In genomic region chr8:66586850-66587249, GRCm38 (mm10) we compare ENCODE assay signal across 25 mouse cellular contexts.
DNase-seq lines count a peak whose midpoint lies in the region; ATAC-seq and TF ChIP-seq lines count a peak whose summit lies in the region.
"Had no signal": no experiment of that assay in that cellular context is flagged by ENCODE, and none has a peak within 500 bp of the region (broad histone marks: within the 10 kb centered on the region; RNA-seq: fewer than 3 reads in every experiment).

No protein-coding gene starts in this region.

- no peak for TF ChIP-seq RAD21 in CH12.LX (IDR thresholded peaks at IDR 0.05; ENCODE audit: low read depth, low read length)

- no peaks in the 10 kb centered on the region for H3K79me2 ChIP-seq in CH12.LX (replicated peaks; ENCODE audit: control insufficient read depth, extremely low read depth, insufficient read depth, poor library complexity, severe bottlenecking)

- H3K9me3 ChIP-seq in kidney, embryonic 15.5 days (replicated peaks) = no peaks in the 10 kb centered on the region
- no peaks in the 10 kb centered on the region for H3K9me3 ChIP-seq in CH12.LX (replicated peaks; ENCODE audit: low read length)
- H3K9me3 ChIP-seq: embryonic facial prominence, embryonic 15.5 days; hindbrain, embryonic 15.5 days; liver, embryonic 15.5 days; lung, embryonic 15.5 days; midbrain, embryonic 15.5 days; neural tube, embryonic 13.5 days; stomach, embryonic 15.5 days had no signal

- dilution Hi-C loops in CH12.LX (cut with MboI; ENCODE audit: extremely low pct_ligation_motif_present, extremely low pct_unique_long_range_greater_than_20kb, low sequenced_read_pairs) = no loop called here

- TF ChIP-seq POLR2A in CH12.LX (IDR thresholded peaks at IDR 0.05; ENCODE audit: low read depth, low read length) = no peak

- DNase-seq in kidney, adult 11 months = no peak
- DNase-seq in 416B (ENCODE audit: low read depth) (peak; percentile 12), CH12.LX (ENCODE audit: extremely low read depth) (peak; percentile 19)
- DNase-seq in left cerebral cortex, adult 8-10 months (ENCODE audit: low spot score in 2 of 2) = no peak
- DNase-seq: adrenal gland, adult 8-10 months; cerebellum, adult 8-10 months; gastrocnemius, postnatal 14 days; heart, adult 2 months; kidney, adult 9 months; layer of hippocampus, adult 9-11 months; lung, postnatal 36 days; thymus, postnatal 36 days had no signal

- H3K4me1 ChIP-seq in kidney, embryonic 15.5 days = no peaks in the 10 kb centered on the region
- peaks cover 0 to 5% of the 10 kb centered on the region in 2 experiments; a peak in 2 of 4 replicates for H3K4me1 ChIP-seq in CH12.LX (ENCODE audit: control insufficient read depth in 1 of 2, insufficient read depth in 2 of 2)
- no peaks in the 10 kb centered on the region for H3K4me1 ChIP-seq in brown adipose tissue, adult 24 weeks (ENCODE audit: control insufficient read depth, insufficient read depth, insufficient read length, low read length)
- H3K4me1 ChIP-seq: embryonic facial prominence, embryonic 15.5 days; heart, embryonic 13.5 days; hindbrain, embryonic 15.5 days; liver, embryonic 15.5 days; lung, embryonic 15.5 days; midbrain, embryonic 15.5 days; neural tube, embryonic 13.5 days; stomach, embryonic 15.5 days had no signal

- no peak overlapping the region for H3K27ac ChIP-seq in kidney, embryonic 15.5 days
- H3K27ac ChIP-seq in CH12.LX (ENCODE audit: insufficient read depth, low read depth) = no peak overlapping the region
- H3K27ac ChIP-seq in brown adipose tissue, adult 24 weeks (replicated peaks; ENCODE audit: low read depth, low read length) = no peak overlapping the region
- H3K27ac ChIP-seq: embryonic facial prominence, embryonic 15.5 days; heart, adult 2 months; heart, embryonic 13.5 days; hindbrain, embryonic 15.5 days; liver, embryonic 15.5 days; lung, embryonic 15.5 days; midbrain, embryonic 15.5 days; neural tube, embryonic 13.5 days; stomach, embryonic 15.5 days had no signal

- TF ChIP-seq CTCF in CH12.LX (conservative IDR thresholded peaks at IDR 0.05 in 1 of 2, IDR thresholded peaks at IDR 0.05 in 1 of 2; ENCODE audit: low read depth in 2 of 2, low read length in 2 of 2) = no peak

- no peak for TF ChIP-seq EP300 in CH12.LX (IDR thresholded peaks at IDR 0.05; ENCODE audit: low read length)

- in situ Hi-C loops in CH12.LX (cut with MboI; ENCODE audit: low pct_ligation_motif_present, low pct_unique_long_range_greater_than_20kb, low sequenced_read_pairs) = no loop called here

- H3K9ac ChIP-seq in kidney, embryonic 15.5 days = no peak overlapping the region
- H3K9ac ChIP-seq in CH12.LX (ENCODE audit: insufficient read depth, low read depth) = no peak overlapping the region
- H3K9ac ChIP-seq: embryonic facial prominence, embryonic 15.5 days; heart, embryonic 13.5 days; hindbrain, embryonic 15.5 days; liver, embryonic 15.5 days; lung, embryonic 15.5 days; midbrain, embryonic 15.5 days; neural tube, embryonic 13.5 days; stomach, embryonic 15.5 days had no signal

- H3K27me3 ChIP-seq in kidney, embryonic 15.5 days = no peaks in the 10 kb centered on the region
- H3K27me3 ChIP-seq in CH12.LX (replicated peaks) = no peaks in the 10 kb centered on the region
- H3K27me3 ChIP-seq: embryonic facial prominence, embryonic 15.5 days; heart, embryonic 13.5 days; hindbrain, embryonic 15.5 days; liver, embryonic 15.5 days; lung, embryonic 15.5 days; midbrain, embryonic 15.5 days; neural tube, embryonic 13.5 days; stomach, embryonic 15.5 days had no signal

- H3K36me3 ChIP-seq in kidney, embryonic 15.5 days = no peaks in the 10 kb centered on the region
- H3K36me3 ChIP-seq in CH12.LX (replicated peaks in 1 of 2; ENCODE audit: control insufficient read depth in 1 of 2, insufficient read depth in 1 of 2, low read length in 1 of 2) = no peaks in the 10 kb centered on the region
- H3K36me3 ChIP-seq: embryonic facial prominence, embryonic 15.5 days; heart, embryonic 13.5 days; hindbrain, embryonic 15.5 days; liver, embryonic 15.5 days; lung, embryonic 15.5 days; midbrain, embryonic 15.5 days; neural tube, embryonic 13.5 days; stomach, embryonic 15.5 days had no signal

- no peak for ATAC-seq in kidney, embryonic 15.5 days (replicated peaks; ENCODE audit: low FRiP score)
- ATAC-seq in activated CD4-positive, CD25-positive, alpha-beta regulatory T cell, adult 4 months = no peak
- ATAC-seq: CD4-positive, CD25-positive, alpha-beta regulatory T cell, adult 4 months; forebrain, embryonic 14.5 days; midbrain, embryonic 15.5 days had no signal

- no peak overlapping the region for H3K4me3 ChIP-seq in kidney, embryonic 15.5 days (replicated peaks)
- H3K4me3 ChIP-seq in CH12.LX (replicated peaks in 1 of 3; ENCODE audit: low read depth in 2 of 3, low read length in 2 of 3, poor library complexity in 1 of 3) = peak overlapping the region in 2 of 3 experiments; percentile 36 to 52
- H3K4me3 ChIP-seq in brown adipose tissue, adult 24 weeks (ENCODE audit: insufficient read depth, low read depth, low read length) = 0 out of 2 replicates have a peak overlapping the region, but pooled peaks have one; percentile 3
- H3K4me3 ChIP-seq: embryonic facial prominence, embryonic 15.5 days; heart, adult 2 months; heart, embryonic 13.5 days; hindbrain, embryonic 15.5 days; liver, embryonic 15.5 days; lung, embryonic 15.5 days; midbrain, embryonic 15.5 days; neural tube, embryonic 13.5 days; stomach, embryonic 15.5 days had no signal

- 45% methylated on average over 8 of the region's 8 CpGs for WGBS in kidney, embryonic 15.5 days

- H3K4me2 ChIP-seq in kidney, embryonic 15.5 days = peak overlapping the region; percentile 32
- peak overlapping the region; percentile 93 for H3K4me2 ChIP-seq in CH12.LX (ENCODE audit: insufficient read depth, low read depth, poor library complexity, severe bottlenecking)
- H3K4me2 ChIP-seq: embryonic facial prominence, embryonic 15.5 days; heart, embryonic 13.5 days; hindbrain, embryonic 15.5 days; liver, embryonic 15.5 days; lung, embryonic 15.5 days; midbrain, embryonic 15.5 days; neural tube, embryonic 13.5 days; stomach, embryonic 15.5 days had no signal

TF ChIP-seq in CH12.LX, 34 proteins besides CTCF, POLR2A, EP300 and RAD21:
- TF ChIP-seq CHD2 (IDR thresholded peaks at IDR 0.05; ENCODE audit: low read length) = no peak
- no peak for TF ChIP-seq MXI1 (IDR thresholded peaks at IDR 0.05; ENCODE audit: low read depth, low read length)
- TF ChIP-seq IRF4 (IDR thresholded peaks at IDR 0.05; ENCODE audit: low read depth, low read length) = 0 out of 2 replicates have a peak, but pooled peaks have one; percentile 1
- no peak for TF ChIP-seq MYC (IDR thresholded peaks at IDR 0.05; ENCODE audit: low read depth, low read length)
- no peak for TF ChIP-seq JUN (IDR thresholded peaks at IDR 0.05; ENCODE audit: insufficient read depth, low read depth, low read length)
- no peak for TF ChIP-seq USF2 (conservative IDR thresholded peaks at IDR 0.05; ENCODE audit: low read depth, low read length)

Comparison
In these comparisons a context has a peak if more than half of its experiments do, and no peak if none do; other contexts are left out.
1. DNase-seq: peak in 416B (single experiment) and CH12.LX (single experiment); none in kidney, adult 11 months (single experiment) and left cerebral cortex, adult 8-10 months (0 of 2).